Mouse (Mus musculus): ENCODE measurements around the gene Gm10192. TPM values are rescaled to one million over a fixed set of nuclear protein-coding genes. Genes with fewer than 3 reads are reported as not detected.
A peak's percentile ranks its signal among the peaks of the same experiment; 100 is the strongest.
"Not testable (repeated sequence)": the region's sequence is repeated elsewhere in the genome, so short reads cannot be mapped to it uniquely, and the experiment has no call there.

The Gm10192 gene
- polyA plus RNA-seq (2016; fragmentation: Nextera tagmentation; extraction: Ambion mirVana) = not detected in 2 replicates

GRCm38 (mm10) chr4:97183066-97183465 is at the start of gene Gm10192:
Gm10192 (minus strand) TSS chr4:97183166.
- H3K36me3 ChIP-seq; H3K27ac ChIP-seq (replicated peaks); H3K4me2 ChIP-seq (replicated peaks); H3K9me3 ChIP-seq; H3K27me3 ChIP-seq; ATAC-seq (ENCODE audit: low FRiP score, low read depth); H3K9ac ChIP-seq (replicated peaks); H3K4me3 ChIP-seq; H3K4me1 ChIP-seq: not testable (repeated sequence)

- Histone ChIP-seq H3K27me3 (no peaks in the 10 kb centered on the region), H3K27ac (replicated peaks) (no peak overlapping the region), H3K4me2 (replicated peaks) (no peak overlapping the region), H3K9me3 (no peaks in the 10 kb centered on the region), H3K36me3 (no peaks in the 10 kb centered on the region), H3K4me3 (no peak overlapping the region), H3K9ac (replicated peaks) (no peak overlapping the region), H3K4me1 (no peaks in the 10 kb centered on the region)
- WGBS = 58% methylated on average over 5 of the region's 5 CpGs
- no peak; the same call in 1 of the 2 replicates for ATAC-seq (ENCODE audit: low FRiP score, low read depth)
These were observed 47.6 kb upstream of the Gm10192 start for GRCm38 (mm10) chr4:97230411-97231104.

GRCm38 (mm10) chr4:97219701-97220100 is 36.7 kb upstream of the Gm10192 start:
- 90% methylated on average over 2 of the region's 2 CpGs for WGBS
- Histone ChIP-seq H3K9me3 (no peaks in the 10 kb centered on the region), H3K9ac (replicated peaks) (no peak overlapping the region), H3K4me1 (no peaks in the 10 kb centered on the region), H3K36me3 (no peaks in the 10 kb centered on the region), H3K4me2 (replicated peaks) (no peak overlapping the region), H3K27ac (replicated peaks) (no peak overlapping the region), H3K27me3 (no peaks in the 10 kb centered on the region), H3K4me3 (no peak overlapping the region)
- no peak for ATAC-seq (ENCODE audit: low FRiP score, low read depth)

- H3K27ac ChIP-seq (replicated peaks) = no peak overlapping the region
- H3K9ac ChIP-seq (replicated peaks) = no peak overlapping the region
- no peak overlapping the region for H3K4me2 ChIP-seq (replicated peaks)
- H3K4me3 ChIP-seq = no peak overlapping the region
- 86% methylated on average over 1 of the region's 1 CpGs for WGBS
- no peaks in the 10 kb centered on the region for H3K27me3 ChIP-seq
- no peak for ATAC-seq (ENCODE audit: low FRiP score, low read depth)
- no peaks in the 10 kb centered on the region for H3K9me3 ChIP-seq
- no peaks in the 10 kb centered on the region for H3K36me3 ChIP-seq
- H3K4me1 ChIP-seq = no peaks in the 10 kb centered on the region
These were observed 34.9 kb upstream of the Gm10192 start for GRCm38 (mm10) chr4:97217906-97218305.

- no peak for ATAC-seq (ENCODE audit: low FRiP score, low read depth)
- H3K4me3 ChIP-seq = no peak overlapping the region
- no peaks in the 10 kb centered on the region for H3K27me3 ChIP-seq
These were observed 29.5 kb upstream of the Gm10192 start for GRCm38 (mm10) chr4:97212514-97212913.

GRCm38 (mm10) chr4:97202986-97203385 is 20.0 kb upstream of the Gm10192 start:
- H3K4me3 ChIP-seq; H3K9ac ChIP-seq (replicated peaks); ATAC-seq (ENCODE audit: low FRiP score, low read depth); H3K4me1 ChIP-seq; H3K36me3 ChIP-seq; H3K9me3 ChIP-seq; H3K27me3 ChIP-seq; H3K4me2 ChIP-seq (replicated peaks); H3K27ac ChIP-seq (replicated peaks): not testable (repeated sequence)
- 60% methylated on average over 2 of the region's 2 CpGs for WGBS

More at GRCm38 (mm10) chr4:97212514-97212913, 29.5 kb upstream of the Gm10192 start:
- no peaks in the 10 kb centered on the region for H3K4me1 ChIP-seq
- no peaks in the 10 kb centered on the region for H3K36me3 ChIP-seq
- H3K9ac ChIP-seq (replicated peaks) = no peak overlapping the region
- H3K4me2 ChIP-seq (replicated peaks) = no peak overlapping the region
- H3K9me3 ChIP-seq = no peaks in the 10 kb centered on the region
- no peak overlapping the region for H3K27ac ChIP-seq (replicated peaks)

- no peak overlapping the region for H3K27ac ChIP-seq (replicated peaks)
- H3K36me3 ChIP-seq = no peaks in the 10 kb centered on the region
- 33% methylated on average over 4 of the region's 4 CpGs for WGBS
- H3K4me3 ChIP-seq = no peak overlapping the region
- no peak overlapping the region for H3K4me2 ChIP-seq (replicated peaks)
- H3K9me3 ChIP-seq = no peaks in the 10 kb centered on the region
- no peak for ATAC-seq (ENCODE audit: low FRiP score, low read depth)
- peaks cover 9% of the 10 kb centered on the region for H3K4me1 ChIP-seq
- no peak overlapping the region for H3K9ac ChIP-seq (replicated peaks)
- H3K27me3 ChIP-seq = no peaks in the 10 kb centered on the region
These were observed 10.2 kb upstream of the Gm10192 start for GRCm38 (mm10) chr4:97193176-97193575.

GRCm38 (mm10) chr4:97192601-97193000 is 9.6 kb upstream of the Gm10192 start:
- H3K36me3 ChIP-seq = no peaks in the 10 kb centered on the region
- H3K9me3 ChIP-seq = no peaks in the 10 kb centered on the region
- ATAC-seq (ENCODE audit: low FRiP score, low read depth) = no peak
- H3K27me3 ChIP-seq = no peaks in the 10 kb centered on the region
- H3K4me3 ChIP-seq = no peak overlapping the region
- no peak overlapping the region for H3K4me2 ChIP-seq (replicated peaks)
- H3K27ac ChIP-seq (replicated peaks) = no peak overlapping the region
- WGBS = 80% methylated on average over 2 of the region's 2 CpGs
- H3K9ac ChIP-seq (replicated peaks) = no peak overlapping the region
- peaks cover 9% of the 10 kb centered on the region for H3K4me1 ChIP-seq

GRCm38 (mm10) chr4:97180396-97180795 is 2.6 kb downstream of the Gm10192 start:
- Histone ChIP-seq H3K27ac (replicated peaks) (no peak overlapping the region), H3K4me1 (no peaks in the 10 kb centered on the region), H3K4me2 (replicated peaks) (no peak overlapping the region), H3K9ac (replicated peaks) (no peak overlapping the region), H3K4me3 (no peak overlapping the region), H3K36me3 (no peaks in the 10 kb centered on the region), H3K27me3 (no peaks in the 10 kb centered on the region), H3K9me3 (no peaks in the 10 kb centered on the region)
- ATAC-seq (ENCODE audit: low FRiP score, low read depth) = no peak
- WGBS = 74% methylated on average over 2 of the region's 2 CpGs

GRCm38 (mm10) chr4:97156841-97157345 is 26.1 kb downstream of the Gm10192 start:
- ATAC-seq (ENCODE audit: low FRiP score, low read depth) = no peak
- 33% methylated on average over 10 of the region's 10 CpGs for WGBS
- Histone ChIP-seq H3K9me3 (no peaks in the 10 kb centered on the region), H3K4me2 (replicated peaks) (0 out of 2 replicates have a peak overlapping the region, but pooled peaks have one; percentile 7), H3K4me1 (peaks cover 21% of the 10 kb centered on the region), H3K27ac (replicated peaks) (peak overlapping the region; percentile 42), H3K27me3 (no peaks in the 10 kb centered on the region), H3K9ac (replicated peaks) (no peak overlapping the region), H3K4me3 (no peak overlapping the region), H3K36me3 (no peaks in the 10 kb centered on the region)

GRCm38 (mm10) chr4:97156084-97156483 is 26.9 kb downstream of the Gm10192 start:
- H3K4me1 ChIP-seq = peaks cover 21% of the 10 kb centered on the region
- H3K4me3 ChIP-seq = no peak overlapping the region
- no peak overlapping the region for H3K9ac ChIP-seq (replicated peaks)
- H3K27me3 ChIP-seq = no peaks in the 10 kb centered on the region
- no peak overlapping the region for H3K4me2 ChIP-seq (replicated peaks)
- H3K27ac ChIP-seq (replicated peaks) = no peak overlapping the region
- WGBS = 33% methylated on average over 3 of the region's 3 CpGs
- H3K36me3 ChIP-seq = no peaks in the 10 kb centered on the region
- H3K9me3 ChIP-seq = no peaks in the 10 kb centered on the region
- 0 out of 2 replicates have a peak, but pooled peaks have one; percentile 52 for ATAC-seq (ENCODE audit: low FRiP score, low read depth)

GRCm38 (mm10) chr4:97153554-97153953 is 29.4 kb downstream of the Gm10192 start:
- no peak overlapping the region for H3K4me3 ChIP-seq
- H3K27me3 ChIP-seq = no peaks in the 10 kb centered on the region
- H3K27ac ChIP-seq (replicated peaks) = no peak overlapping the region
- H3K9me3 ChIP-seq = no peaks in the 10 kb centered on the region
- H3K36me3 ChIP-seq = no peaks in the 10 kb centered on the region
- H3K9ac ChIP-seq (replicated peaks) = no peak overlapping the region
- peaks cover 21% of the 10 kb centered on the region for H3K4me1 ChIP-seq
- no peak overlapping the region for H3K4me2 ChIP-seq (replicated peaks)
- ATAC-seq (ENCODE audit: low FRiP score, low read depth) = no peak

GRCm38 (mm10) chr4:97142484-97142883 is 40.5 kb downstream of the Gm10192 start:
- H3K4me3 ChIP-seq = no peak overlapping the region
- no peak overlapping the region for H3K9ac ChIP-seq (replicated peaks)
- WGBS = 93% methylated on average over 2 of the region's 2 CpGs
- no peaks in the 10 kb centered on the region for H3K36me3 ChIP-seq
- H3K27ac ChIP-seq (replicated peaks) = no peak overlapping the region
- H3K27me3 ChIP-seq = no peaks in the 10 kb centered on the region
- ATAC-seq (ENCODE audit: low FRiP score, low read depth) = no peak
- H3K9me3 ChIP-seq = no peaks in the 10 kb centered on the region
- no peaks in the 10 kb centered on the region for H3K4me1 ChIP-seq
- H3K4me2 ChIP-seq (replicated peaks) = no peak overlapping the region

All from midbrain, embryonic 12.5 days (tissue).